Mouse (Mus musculus): ENCODE results near the gene Zgpat. TPM values are rescaled to one million over a fixed set of nuclear protein-coding genes. Genes with fewer than 3 reads are reported as not detected.

Gene Zgpat
- polyA plus RNA-seq (2014; fragmentation: Nextera tagmentation; extraction: Ambion mirVana), result 35.0 and 40.2 TPM in 2 replicates

DNA sequence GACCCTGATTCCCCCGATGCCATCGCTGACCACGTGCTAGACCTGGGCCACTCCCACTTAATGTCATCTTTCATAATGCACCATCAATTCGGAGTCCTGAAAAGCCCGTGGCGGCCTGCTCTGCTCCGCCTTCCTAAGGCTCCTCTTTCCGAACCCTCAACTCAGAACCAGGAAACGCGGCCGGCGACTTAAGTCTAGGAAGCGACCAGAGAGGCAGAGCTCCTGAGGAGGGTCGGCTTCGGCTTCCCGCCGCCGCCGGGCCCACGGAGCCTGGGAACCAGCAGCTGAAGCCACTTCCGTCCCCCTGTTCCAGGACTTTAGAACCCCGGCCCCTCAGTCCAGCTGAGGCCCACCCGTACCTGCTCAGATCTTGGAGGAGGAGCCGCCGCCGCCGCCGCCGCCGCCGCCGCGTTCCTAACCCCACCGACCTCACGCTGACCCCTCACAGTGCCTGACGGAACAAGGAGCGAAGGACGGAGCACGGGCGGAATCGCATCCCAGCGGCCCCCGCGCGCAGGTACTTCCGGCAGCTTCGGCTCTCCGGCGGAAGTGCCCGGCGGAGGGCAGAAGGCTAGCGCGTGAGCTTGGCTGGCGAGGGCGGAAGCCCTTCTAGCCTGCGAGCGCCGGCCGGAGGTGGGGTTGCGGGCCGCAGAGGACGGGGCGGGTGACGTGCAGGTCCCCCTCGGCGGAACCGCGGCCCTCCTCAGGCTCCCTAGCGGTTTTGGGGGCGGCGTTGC, at the start of gene Zgpat, which contains the start of gene Arfrp1:
TSS of gene Zgpat (plus strand) at position 69 of the 737 bp plus-strand sequence.
TSS of gene Arfrp1 (minus strand) at position 545 of the 737 bp plus-strand sequence.
- peak; percentile 90 for ATAC-seq (ENCODE audit: insufficient number of reproducible peaks, low FRiP score, low TSS enrichment, low read depth)
- Histone ChIP-seq H3K9me3 (ENCODE audit: control insufficient read depth, low read length) (no peaks in the 10 kb centered on the region; the same call in 1 of the 2 replicates), H3K36me3 (ENCODE audit: control insufficient read depth, insufficient read depth, low read length) (peaks cover 20% of the 10 kb centered on the region), H3K4me1 (ENCODE audit: control insufficient read depth, insufficient read depth, low read length) (peaks cover 11% of the 10 kb centered on the region), H3K27ac (replicated peaks; ENCODE audit: low read depth, low read length) (peak within 1 kb of the TSS; percentile 82), H3K4me3 (ENCODE audit: low read depth, low read length) (peak within 1 kb of the TSS; percentile 83), H3K9ac (ENCODE audit: low read length) (peak within 1 kb of the TSS; percentile 89), H3K4me2 (ENCODE audit: low read depth, severe bottlenecking) (peak within 1 kb of the TSS; percentile 92), H3K27me3 (ENCODE audit: control insufficient read depth, insufficient read depth, low read length) (no peaks in the 10 kb centered on the region)
- DNase-seq (ENCODE audit: low spot score), result peak; percentile 92
- WGBS, result under 1% methylated on average over 71 of the region's 71 CpGs

DNA sequence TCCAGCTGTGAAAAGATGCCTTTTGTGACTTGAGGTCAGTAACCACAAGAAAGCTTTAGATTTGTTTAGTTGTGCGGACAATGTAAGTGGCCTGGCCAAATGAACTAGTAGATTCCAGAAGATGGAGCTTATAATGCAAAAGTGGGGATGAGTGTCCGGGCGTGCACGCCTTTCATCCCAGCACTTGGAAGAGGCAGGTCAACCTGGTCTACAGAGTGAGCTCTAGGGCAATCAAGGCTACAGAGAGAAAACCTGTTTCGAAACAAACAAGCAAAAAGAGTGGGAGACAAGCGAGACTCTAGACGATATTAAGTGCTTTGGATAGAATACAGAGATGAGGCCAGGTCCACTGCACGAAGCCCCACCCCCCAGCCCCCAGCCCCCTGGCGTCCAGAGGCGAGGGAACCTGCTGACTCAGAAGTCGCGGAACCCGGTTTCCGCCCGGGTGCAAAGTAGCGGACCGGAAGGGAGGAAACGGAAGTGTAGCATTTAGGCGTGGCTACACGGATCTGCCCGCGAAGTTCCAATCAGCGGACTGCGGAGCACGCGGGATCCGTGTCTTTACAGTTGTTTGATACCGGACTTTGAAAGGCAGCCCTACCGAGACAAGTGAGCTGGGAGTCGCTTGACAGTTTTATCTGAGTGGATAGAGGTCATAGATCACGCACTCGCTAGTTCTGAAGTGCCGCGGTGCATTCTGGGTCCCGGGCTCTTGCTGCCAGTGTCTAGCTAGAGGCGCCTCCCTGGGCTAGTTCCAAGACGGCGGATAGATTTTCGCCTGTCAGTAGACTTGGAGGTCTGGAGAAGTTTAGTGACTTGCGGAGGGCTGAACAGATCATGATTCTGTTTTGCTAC, 45.3 kb upstream of the Zgpat start, which contains the start of gene Rtel1:
TSS of gene Rtel1 (plus strand) at position 492 of the 855 bp plus-strand sequence.
- Histone ChIP-seq H3K4me1 (ENCODE audit: control insufficient read depth, insufficient read depth, low read length) (peaks cover 2% of the 10 kb centered on the region; the same call in 1 of the 2 replicates), H3K36me3 (ENCODE audit: control insufficient read depth, insufficient read depth, low read length) (peaks cover 7% of the 10 kb centered on the region; the same call in 1 of the 2 replicates), H3K27ac (replicated peaks; ENCODE audit: low read depth, low read length) (peak within 1 kb of the TSS; percentile 52; the same call in 1 of the 2 replicates), H3K4me2 (ENCODE audit: low read depth, severe bottlenecking) (peak within 1 kb of the TSS; percentile 82), H3K27me3 (ENCODE audit: control insufficient read depth, insufficient read depth, low read length) (peaks cover 9% of the 10 kb centered on the region), H3K9ac (ENCODE audit: low read length) (peak within 1 kb of the TSS; percentile 67), H3K9me3 (ENCODE audit: control insufficient read depth, low read length) (no peaks in the 10 kb centered on the region), H3K4me3 (ENCODE audit: low read depth, low read length) (peak within 1 kb of the TSS; percentile 67)
- peak; percentile 93 for DNase-seq (ENCODE audit: low spot score)
- 6% methylated on average over 40 of the region's 40 CpGs for WGBS
- ATAC-seq (ENCODE audit: insufficient number of reproducible peaks, low FRiP score, low TSS enrichment, low read depth), result peak; percentile 86

DNA sequence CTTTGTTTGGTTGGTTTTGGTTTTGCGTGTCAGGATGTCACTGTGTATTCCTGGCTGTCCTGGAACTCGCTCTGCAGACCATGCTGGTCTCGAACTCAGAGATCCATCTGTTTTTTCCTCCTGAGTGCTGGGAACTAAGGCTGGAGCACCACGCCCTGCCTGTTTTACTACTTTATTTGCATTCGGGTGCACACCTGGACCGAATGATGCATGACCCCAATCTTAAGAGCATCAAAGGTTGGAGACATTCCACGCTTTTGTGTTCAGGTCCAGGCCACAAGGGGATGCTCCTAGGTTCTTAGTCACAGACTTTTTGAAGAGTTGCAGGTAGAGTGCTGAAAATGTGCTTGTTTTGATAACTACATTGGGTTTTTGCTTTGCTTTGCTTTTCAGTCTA, 44.6 kb upstream of the Zgpat start:
- H3K27ac ChIP-seq (replicated peaks; ENCODE audit: low read depth, low read length), result no peak overlapping the region
- ATAC-seq (ENCODE audit: insufficient number of reproducible peaks, low FRiP score, low TSS enrichment, low read depth), result no peak
- peaks cover 7% of the 10 kb centered on the region; the same call in 1 of the 2 replicates for H3K36me3 ChIP-seq (ENCODE audit: control insufficient read depth, insufficient read depth, low read length)
- no peaks in the 10 kb centered on the region for H3K9me3 ChIP-seq (ENCODE audit: control insufficient read depth, low read length)
- peak overlapping the region; percentile 67 for H3K9ac ChIP-seq (ENCODE audit: low read length)
- DNase-seq (ENCODE audit: low spot score), result no peak
- H3K27me3 ChIP-seq (ENCODE audit: control insufficient read depth, insufficient read depth, low read length), result peaks cover 4% of the 10 kb centered on the region; the same call in 1 of the 2 replicates
- 11% methylated on average over 7 of the region's 7 CpGs for WGBS
- H3K4me1 ChIP-seq (ENCODE audit: control insufficient read depth, insufficient read depth, low read length), result peaks cover 2% of the 10 kb centered on the region; the same call in 1 of the 2 replicates
- peak overlapping the region; percentile 82 for H3K4me2 ChIP-seq (ENCODE audit: low read depth, severe bottlenecking)
- peak overlapping the region; percentile 67 for H3K4me3 ChIP-seq (ENCODE audit: low read depth, low read length)

DNA sequence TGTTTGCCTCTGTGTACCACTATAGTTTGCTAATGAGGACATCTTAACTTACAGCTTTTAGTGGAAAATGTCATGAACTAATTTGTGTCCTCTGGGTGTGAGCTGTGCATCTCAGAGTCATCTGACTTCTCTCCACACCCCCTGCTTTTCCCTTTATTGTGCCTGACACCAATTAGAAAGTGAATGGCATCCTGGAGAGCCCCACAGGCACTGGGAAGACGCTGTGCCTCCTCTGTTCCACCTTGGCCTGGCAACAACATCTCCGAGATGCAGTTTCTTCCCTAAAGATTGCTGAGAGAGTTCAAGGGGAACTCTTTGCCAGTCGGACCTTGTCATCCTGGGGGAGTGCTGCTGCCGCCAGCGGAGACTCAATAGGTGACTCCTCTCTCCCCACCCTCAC, 42.6 kb upstream of the Zgpat start:
- 0 out of 2 replicates have a peak, but pooled peaks cover 1% of the 10 kb centered on the region for H3K27me3 ChIP-seq (ENCODE audit: control insufficient read depth, insufficient read depth, low read length)
- H3K27ac ChIP-seq (replicated peaks; ENCODE audit: low read depth, low read length), result no peak overlapping the region
- DNase-seq (ENCODE audit: low spot score) (no peak), ATAC-seq (ENCODE audit: insufficient number of reproducible peaks, low FRiP score, low TSS enrichment, low read depth) (no peak)
- no peak overlapping the region for H3K4me2 ChIP-seq (ENCODE audit: low read depth, severe bottlenecking)
- no peak overlapping the region for H3K4me3 ChIP-seq (ENCODE audit: low read depth, low read length)
- H3K36me3 ChIP-seq (ENCODE audit: control insufficient read depth, insufficient read depth, low read length), result peaks cover 10% of the 10 kb centered on the region
- no peaks in the 10 kb centered on the region for H3K9me3 ChIP-seq (ENCODE audit: control insufficient read depth, low read length)
- WGBS, result 76% methylated on average over 5 of the region's 5 CpGs
- no peak overlapping the region for H3K9ac ChIP-seq (ENCODE audit: low read length)
- H3K4me1 ChIP-seq (ENCODE audit: control insufficient read depth, insufficient read depth, low read length), result peaks cover 2% of the 10 kb centered on the region; the same call in 1 of the 2 replicates

DNA sequence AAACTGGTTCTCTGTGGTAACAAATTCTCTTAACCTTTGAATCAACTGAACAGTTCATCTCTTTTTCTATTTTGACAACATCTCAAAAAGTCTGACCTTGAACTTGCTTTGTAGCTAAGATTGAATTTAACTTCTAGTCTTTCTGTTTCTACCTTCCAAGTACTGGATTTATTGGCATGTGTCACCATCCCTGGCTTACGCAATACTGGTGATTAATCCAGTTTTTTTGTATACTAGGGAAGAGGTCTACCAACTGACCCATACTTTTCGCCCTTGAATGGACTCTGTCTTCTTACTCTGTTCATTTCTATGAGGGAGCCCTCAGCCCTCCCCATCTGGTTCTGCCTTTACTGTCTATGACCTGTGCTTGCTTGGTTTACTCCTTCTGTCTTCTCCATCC, 38.6 kb upstream of the Zgpat start:
- Histone ChIP-seq H3K4me1 (ENCODE audit: control insufficient read depth, insufficient read depth, low read length) (no peaks in the 10 kb centered on the region), H3K27me3 (ENCODE audit: control insufficient read depth, insufficient read depth, low read length) (no peaks in the 10 kb centered on the region), H3K9ac (ENCODE audit: low read length) (no peak overlapping the region), H3K4me3 (ENCODE audit: low read depth, low read length) (no peak overlapping the region), H3K4me2 (ENCODE audit: low read depth, severe bottlenecking) (no peak overlapping the region), H3K9me3 (ENCODE audit: control insufficient read depth, low read length) (no peaks in the 10 kb centered on the region), H3K27ac (replicated peaks; ENCODE audit: low read depth, low read length) (no peak overlapping the region), H3K36me3 (ENCODE audit: control insufficient read depth, insufficient read depth, low read length) (peaks cover 18% of the 10 kb centered on the region)
- DNase-seq (ENCODE audit: low spot score) (no peak), ATAC-seq (ENCODE audit: insufficient number of reproducible peaks, low FRiP score, low TSS enrichment, low read depth) (no peak)
- WGBS, result 93% methylated on average over 2 of the region's 2 CpGs

DNA sequence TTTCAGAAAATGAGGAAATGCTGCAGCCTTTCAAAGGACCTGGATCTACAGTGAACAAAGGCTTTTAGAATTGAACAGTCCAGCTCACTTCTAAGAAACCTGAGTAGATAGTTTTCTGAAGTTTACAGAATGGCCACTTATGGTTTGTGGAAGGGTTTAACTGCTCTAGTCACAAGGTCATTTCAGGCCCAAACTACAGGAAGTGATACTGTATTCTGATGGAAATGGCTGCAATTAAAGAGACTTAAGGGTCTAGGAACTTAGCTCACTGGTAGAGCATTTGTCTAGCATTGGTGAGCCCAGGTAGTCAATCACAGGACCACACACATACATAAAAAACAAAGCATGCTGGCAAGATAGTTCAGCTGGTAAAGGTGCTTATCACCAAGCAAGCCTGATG, 32.2 kb upstream of the Zgpat start:
- Histone ChIP-seq H3K27ac (replicated peaks; ENCODE audit: low read depth, low read length) (no peak overlapping the region), H3K9ac (ENCODE audit: low read length) (no peak overlapping the region), H3K4me1 (ENCODE audit: control insufficient read depth, insufficient read depth, low read length) (no peaks in the 10 kb centered on the region), H3K36me3 (ENCODE audit: control insufficient read depth, insufficient read depth, low read length) (peaks cover 11% of the 10 kb centered on the region; the same call in 1 of the 2 replicates), H3K4me3 (ENCODE audit: low read depth, low read length) (no peak overlapping the region), H3K9me3 (ENCODE audit: control insufficient read depth, low read length) (no peaks in the 10 kb centered on the region), H3K4me2 (ENCODE audit: low read depth, severe bottlenecking) (no peak overlapping the region), H3K27me3 (ENCODE audit: control insufficient read depth, insufficient read depth, low read length) (no peaks in the 10 kb centered on the region)
- ATAC-seq (ENCODE audit: insufficient number of reproducible peaks, low FRiP score, low TSS enrichment, low read depth) (no peak), DNase-seq (ENCODE audit: low spot score) (no peak)

DNA sequence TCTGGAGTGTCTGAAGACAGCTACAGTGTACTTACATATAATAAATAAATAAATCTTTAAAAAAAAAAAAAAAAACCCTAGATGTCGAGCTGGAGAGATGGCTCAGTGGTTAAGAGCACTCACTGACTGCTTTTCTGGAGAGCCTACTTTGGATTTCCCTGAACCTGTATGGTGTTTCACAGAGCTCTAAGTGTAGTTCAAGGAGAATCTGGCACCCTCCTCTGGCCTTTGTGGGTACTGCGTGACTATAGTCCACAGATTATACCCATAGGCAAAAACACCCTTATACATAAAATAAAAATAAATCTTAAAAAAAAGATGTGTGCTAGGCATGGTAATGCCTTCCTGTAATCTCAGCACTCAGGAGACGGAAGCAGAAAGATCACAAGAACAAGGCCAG, 30.7 kb upstream of the Zgpat start:
- WGBS, result 68% methylated on average over 3 of the region's 3 CpGs
- DNase-seq (ENCODE audit: low spot score) (peak; percentile 79), ATAC-seq (ENCODE audit: insufficient number of reproducible peaks, low FRiP score, low TSS enrichment, low read depth) (peak; percentile 47; the same call in 1 of the 2 replicates)
- Histone ChIP-seq H3K27me3 (ENCODE audit: control insufficient read depth, insufficient read depth, low read length) (no peaks in the 10 kb centered on the region), H3K36me3 (ENCODE audit: control insufficient read depth, insufficient read depth, low read length) (peaks cover 8% of the 10 kb centered on the region; the same call in 1 of the 2 replicates), H3K9ac (ENCODE audit: low read length) (no peak overlapping the region), H3K27ac (replicated peaks; ENCODE audit: low read depth, low read length) (no peak overlapping the region), H3K4me2 (ENCODE audit: low read depth, severe bottlenecking) (no peak overlapping the region), H3K4me1 (ENCODE audit: control insufficient read depth, insufficient read depth, low read length) (no peaks in the 10 kb centered on the region), H3K4me3 (ENCODE audit: low read depth, low read length) (no peak overlapping the region), H3K9me3 (ENCODE audit: control insufficient read depth, low read length) (no peaks in the 10 kb centered on the region)

DNA sequence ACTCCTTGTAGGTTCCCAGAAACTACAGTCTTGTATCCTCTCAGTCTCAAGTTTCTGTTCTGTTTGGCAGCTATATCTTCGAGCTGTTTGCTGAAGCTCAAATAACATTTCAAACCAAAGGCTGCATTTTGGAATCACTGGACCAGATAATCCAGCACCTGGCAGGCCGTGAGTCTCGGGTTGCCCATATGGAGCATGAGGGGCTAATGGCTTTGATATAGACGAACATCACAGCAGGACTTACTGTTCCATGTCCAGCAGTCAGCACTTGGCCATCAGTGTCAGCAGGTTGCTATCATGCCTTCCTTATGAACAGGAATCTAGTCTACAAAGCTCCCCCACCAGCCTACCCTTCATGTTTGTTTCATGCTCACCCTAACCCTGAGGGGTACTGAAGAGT, 24.3 kb upstream of the Zgpat start:
- no peaks in the 10 kb centered on the region for H3K9me3 ChIP-seq (ENCODE audit: control insufficient read depth, low read length)
- H3K27me3 ChIP-seq (ENCODE audit: control insufficient read depth, insufficient read depth, low read length), result no peaks in the 10 kb centered on the region
- H3K4me2 ChIP-seq (ENCODE audit: low read depth, severe bottlenecking), result no peak overlapping the region
- ATAC-seq (ENCODE audit: insufficient number of reproducible peaks, low FRiP score, low TSS enrichment, low read depth) (no peak), DNase-seq (ENCODE audit: low spot score) (no peak)
- 91% methylated on average over 4 of the region's 4 CpGs for WGBS
- H3K27ac ChIP-seq (replicated peaks; ENCODE audit: low read depth, low read length), result no peak overlapping the region
- no peak overlapping the region for H3K4me3 ChIP-seq (ENCODE audit: low read depth, low read length)
- no peak overlapping the region for H3K9ac ChIP-seq (ENCODE audit: low read length)
- no peaks in the 10 kb centered on the region for H3K4me1 ChIP-seq (ENCODE audit: control insufficient read depth, insufficient read depth, low read length)
- peaks cover 17% of the 10 kb centered on the region for H3K36me3 ChIP-seq (ENCODE audit: control insufficient read depth, insufficient read depth, low read length)
